Mouse (Mus musculus) liver, embryonic 16.5 days (tissue): ENCODE measurements around the gene Habp2. TPM values are rescaled to one million over a fixed set of nuclear protein-coding genes. Genes with fewer than 3 reads are reported as not detected.

Experiments used
- ATAC-seq: fragments of 200-750 bp; cut with Nextera tagmentation; 2 replicates; pipeline ENCODE4 v1.8.0; 2017; ENCODE audit warnings: low read depth, mild to moderate bottlenecking, moderate number of reproducible peaks, moderate library complexity
- H3K27ac ChIP-seq: fragments of 300-500 bp; sonication (generic); 2 replicates; pipeline ENCODE4 v1.5.1; 2014; ENCODE audit warnings: mild to moderate bottlenecking, low read length
- H3K27me3 ChIP-seq: fragments of 300-500 bp; sonication (generic); 2 replicates; pipeline ENCODE4 v1.6.1; 2014; ENCODE audit warnings: low read depth, low read length, mixed read lengths; ENCODE audit not compliant: control insufficient read depth, insufficient read depth
- H3K36me3 ChIP-seq: fragments of 300-500 bp; sonication (generic); 2 replicates; pipeline ENCODE4 v1.6.1; 2014; ENCODE audit warnings: mild to moderate bottlenecking; ENCODE audit not compliant: control insufficient read depth, insufficient read depth
- H3K4me1 ChIP-seq: fragments of 300-500 bp; sonication (generic); 2 replicates; pipeline ENCODE4 v1.6.1; 2014; ENCODE audit warnings: low read depth, low read length, mixed read lengths; ENCODE audit not compliant: control insufficient read depth
- H3K4me2 ChIP-seq: fragments of 300-500 bp; sonication (generic); 2 replicates; pipeline ENCODE4 v1.6.1; 2014; ENCODE audit warnings: low read depth, low read length, mixed read lengths
- H3K4me3 ChIP-seq: fragments of 300-500 bp; sonication (generic); 2 replicates; pipeline ENCODE4 v1.5.1; 2014; ENCODE audit warnings: low read depth, mild to moderate bottlenecking, low read length
- H3K9ac ChIP-seq: fragments of 300-500 bp; sonication (generic); 2 replicates; pipeline ENCODE4 v1.6.1; 2014; ENCODE audit warnings: low read depth, low read length
- H3K9me3 ChIP-seq: fragments of 300-500 bp; sonication (generic); replicated peaks from 2 replicates; pipeline ENCODE4 v1.6.1; 2016; ENCODE audit warnings: low read length; ENCODE audit not compliant: control insufficient read depth
- WGBS: fragments of 180-500 bp; shearing (Covaris S2); extraction: QIAGEN DNeasy Blood & Tissue Kit; methylation state at CpG from one replicate; pipeline ENCODE4 v1.1.7; 2014; ENCODE audit not compliant: insufficient replicate concordance; 5-methylcytosine and 5-hydroxymethylcytosine counted together
- polyA plus RNA-seq: library from polyadenylated mRNA; unstranded; fragments of >200 nt; fragmentation: Nextera tagmentation; extraction: Ambion mirVana; gene quantifications from 2 replicates; pipeline ENCODE4 v1.2.1, GENCODE M21; 2015

Gene Habp2
- polyA plus RNA-seq, 1 experiment from 2014 or later, result 78.4 TPM

DNA sequence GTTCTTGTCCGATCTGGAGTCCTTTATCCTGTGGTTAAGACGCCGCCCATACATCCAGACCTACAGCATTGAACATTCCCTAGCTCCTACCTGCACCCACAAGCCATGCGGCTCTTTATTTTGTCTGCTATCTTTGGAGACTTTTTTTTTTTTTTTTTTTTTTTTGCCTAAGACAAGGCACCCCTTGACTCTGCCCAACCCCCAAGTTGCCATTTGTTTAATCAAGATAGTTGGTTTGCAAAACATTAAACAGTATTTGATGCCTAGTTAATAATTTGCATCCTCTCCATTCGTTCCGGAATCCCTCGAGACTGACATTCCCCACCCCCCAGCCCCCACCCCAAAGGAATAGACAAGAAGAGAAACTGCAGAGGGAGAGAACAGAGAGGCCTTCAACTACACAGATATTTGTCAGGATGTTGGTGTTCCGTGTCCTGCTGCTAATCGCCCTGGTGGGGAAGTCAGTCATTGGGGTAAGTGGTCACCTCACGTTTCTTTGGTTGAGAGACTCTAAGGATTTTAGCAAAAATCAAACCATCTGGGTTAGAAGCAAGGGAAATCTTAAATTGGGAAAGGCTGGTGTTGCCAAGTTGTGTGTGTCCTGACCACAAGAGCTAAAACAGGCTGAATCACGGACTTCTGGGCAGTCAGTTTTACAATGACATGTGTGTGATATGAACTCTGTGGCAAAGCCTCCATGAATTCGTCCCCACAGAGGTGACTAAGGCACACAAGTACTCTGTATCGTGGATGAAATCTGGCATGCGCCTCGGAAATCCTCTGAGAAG, 837 bp downstream of the Habp2 start:
- ATAC-seq, result peak; percentile 24; the same call in 1 of the 2 replicates
- no peaks in the 10 kb centered on the region for H3K9me3 ChIP-seq
- peak overlapping the region; percentile 64 for H3K27ac ChIP-seq
- no peaks in the 10 kb centered on the region for H3K27me3 ChIP-seq
- H3K4me1 ChIP-seq, result no peaks in the 10 kb centered on the region; the same call in 1 of the 2 replicates
- H3K4me3 ChIP-seq, result peak overlapping the region; percentile 24
- H3K9ac ChIP-seq, result peak overlapping the region; percentile 11; the same call in 1 of the 2 replicates
- peak overlapping the region; percentile 49; the same call in 1 of the 2 replicates for H3K4me2 ChIP-seq
- no peaks in the 10 kb centered on the region for H3K36me3 ChIP-seq
- 47% methylated on average over 15 of the region's 15 CpGs for WGBS

DNA sequence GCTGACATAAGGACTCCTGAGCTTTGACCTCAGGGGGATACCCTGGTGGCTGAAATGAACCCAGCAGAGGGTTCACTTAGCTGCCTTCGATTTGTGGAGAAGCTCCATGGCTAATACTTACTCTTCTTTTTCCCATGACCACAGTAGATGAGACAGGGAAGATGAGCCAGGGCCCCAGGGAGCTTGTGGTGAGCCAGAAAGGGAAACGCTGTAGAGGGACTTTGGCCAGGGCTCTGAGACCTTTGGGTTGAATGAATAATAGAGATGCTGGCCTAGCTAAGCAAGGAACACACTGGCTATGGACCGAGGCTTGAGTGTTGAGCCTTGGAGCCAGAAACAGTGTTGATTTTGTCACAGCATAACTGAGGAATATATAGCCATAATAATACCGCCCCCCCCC, 1.5 kb downstream of the Habp2 start:
- peak overlapping the region; percentile 24 for H3K4me3 ChIP-seq
- no peaks in the 10 kb centered on the region for H3K9me3 ChIP-seq
- no peaks in the 10 kb centered on the region for H3K27me3 ChIP-seq
- H3K4me1 ChIP-seq, result no peaks in the 10 kb centered on the region; the same call in 1 of the 2 replicates
- no peaks in the 10 kb centered on the region for H3K36me3 ChIP-seq
- no peak; the same call in 1 of the 2 replicates for ATAC-seq
- H3K4me2 ChIP-seq, result peak overlapping the region; percentile 49
- peak overlapping the region; percentile 64 for H3K27ac ChIP-seq
- WGBS, result 36% methylated on average over 4 of the region's 4 CpGs
- H3K9ac ChIP-seq, result peak overlapping the region; percentile 6; the same call in 1 of the 2 replicates

- 66% methylated on average over 8 of the region's 8 CpGs for WGBS
- peak overlapping the region; percentile 49 for H3K4me2 ChIP-seq
- peak overlapping the region; percentile 24 for H3K4me3 ChIP-seq
- H3K27me3 ChIP-seq, result no peaks in the 10 kb centered on the region
- no peaks in the 10 kb centered on the region for H3K36me3 ChIP-seq
- no peak overlapping the region for H3K9ac ChIP-seq
- ATAC-seq, result no peak
- no peaks in the 10 kb centered on the region; the same call in 1 of the 2 replicates for H3K4me1 ChIP-seq
- no peak overlapping the region for H3K27ac ChIP-seq
- H3K9me3 ChIP-seq, result no peaks in the 10 kb centered on the region
Measured at GRCm38 (mm10) chr19:56289642-56290041, 2.7 kb downstream of the Habp2 start.

GRCm38 (mm10) chr19:56291898-56292297, 5.0 kb downstream of the Habp2 start:
- Histone ChIP-seq H3K4me2 (no peak overlapping the region), H3K9ac (no peak overlapping the region), H3K4me3 (no peak overlapping the region), H3K9me3 (no peaks in the 10 kb centered on the region), H3K27me3 (no peaks in the 10 kb centered on the region), H3K36me3 (no peaks in the 10 kb centered on the region), H3K27ac (no peak overlapping the region), H3K4me1 (peaks cover 3% of the 10 kb centered on the region; the same call in 1 of the 2 replicates)
- no peak for ATAC-seq
- 33% methylated on average over 6 of the region's 6 CpGs for WGBS

DNA sequence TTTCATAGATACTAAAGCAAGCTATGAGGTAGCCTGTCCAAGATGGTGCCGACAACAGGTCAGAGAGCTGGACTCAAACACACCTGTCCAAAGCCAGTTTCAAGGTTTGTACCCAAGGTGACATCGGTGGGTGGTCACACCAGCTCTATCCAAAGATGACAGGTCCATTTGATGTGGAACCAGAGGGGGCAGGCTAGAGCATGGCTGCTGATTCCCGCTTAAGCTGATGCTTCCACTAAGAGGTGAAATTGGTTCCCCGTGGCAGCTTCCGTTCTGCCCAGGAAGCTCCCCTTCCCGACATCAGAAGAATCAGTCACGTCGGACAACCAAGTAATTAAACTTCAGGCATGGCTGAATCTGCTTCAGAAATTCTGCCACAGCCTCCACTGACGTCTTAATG, 5.4 kb downstream of the Habp2 start:
- Histone ChIP-seq H3K27ac (no peak overlapping the region), H3K4me3 (no peak overlapping the region), H3K4me2 (no peak overlapping the region), H3K36me3 (no peaks in the 10 kb centered on the region), H3K9ac (no peak overlapping the region), H3K9me3 (no peaks in the 10 kb centered on the region), H3K27me3 (no peaks in the 10 kb centered on the region), H3K4me1 (peaks cover 3% of the 10 kb centered on the region; the same call in 1 of the 2 replicates)
- WGBS, result 52% methylated on average over 9 of the region's 9 CpGs
- ATAC-seq, result no peak

DNA sequence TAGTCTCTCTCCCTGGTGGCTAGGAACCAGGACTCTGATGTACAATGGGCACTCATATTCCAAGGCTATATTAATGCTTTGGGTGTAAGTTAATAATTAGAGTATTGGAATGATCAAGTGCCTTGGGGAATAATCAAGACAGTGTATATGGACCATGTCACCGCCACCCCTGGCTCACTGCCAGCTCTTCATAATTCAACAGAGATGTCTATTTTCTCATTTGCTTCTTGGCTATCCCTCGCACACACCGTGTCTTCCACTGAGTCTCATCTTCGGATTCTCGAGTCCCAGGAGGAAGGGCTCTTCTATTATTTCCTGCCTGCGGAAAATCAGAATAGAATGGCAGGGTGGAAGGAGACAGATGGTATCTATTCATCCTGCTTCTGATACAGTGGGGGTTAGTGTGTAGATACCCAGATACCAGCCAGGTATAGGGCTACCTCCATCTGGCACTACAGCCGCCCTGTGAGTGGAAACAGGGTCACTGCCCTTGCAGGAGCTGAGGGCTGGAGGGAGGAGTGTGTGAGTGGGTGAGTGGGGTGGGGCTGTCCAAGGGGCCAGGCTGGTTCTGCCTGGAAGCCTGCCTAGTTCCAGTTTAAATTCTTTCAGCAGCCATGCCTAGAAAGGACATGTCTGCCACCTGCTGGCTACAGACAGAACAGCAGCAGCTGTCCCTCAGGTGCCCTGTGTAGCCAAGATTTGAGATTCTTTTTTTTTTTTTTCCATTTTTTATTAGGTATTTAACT, 7.9 kb downstream of the Habp2 start:
- H3K27ac ChIP-seq, result no peak overlapping the region
- no peaks in the 10 kb centered on the region for H3K27me3 ChIP-seq
- no peaks in the 10 kb centered on the region for H3K9me3 ChIP-seq
- no peak overlapping the region for H3K9ac ChIP-seq
- no peak overlapping the region for H3K4me3 ChIP-seq
- H3K36me3 ChIP-seq, result no peaks in the 10 kb centered on the region
- H3K4me2 ChIP-seq, result no peak overlapping the region
- WGBS, result 52% methylated on average over 7 of the region's 7 CpGs
- ATAC-seq, result peak; percentile 71
- peaks cover 3% of the 10 kb centered on the region; the same call in 1 of the 2 replicates for H3K4me1 ChIP-seq

DNA sequence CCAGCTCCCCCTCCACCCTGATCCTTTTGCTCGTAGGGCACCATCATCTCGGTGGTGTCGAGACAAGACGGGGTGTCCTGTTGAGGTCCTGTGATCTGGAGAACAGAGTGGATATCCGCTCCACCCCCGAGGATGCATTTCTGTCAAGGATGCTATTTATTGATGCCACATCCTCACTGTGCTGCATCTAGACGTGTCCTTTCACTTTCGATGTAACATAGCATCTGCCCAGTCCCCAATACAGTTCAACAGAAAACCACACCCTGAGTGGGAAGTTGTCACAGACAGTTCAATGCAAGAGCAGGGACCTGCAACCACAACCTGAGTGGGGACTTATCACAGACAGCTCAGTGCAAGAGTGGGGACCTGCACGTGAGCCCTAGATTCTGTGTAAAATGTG, 9.7 kb downstream of the Habp2 start:
- Histone ChIP-seq H3K9me3 (no peaks in the 10 kb centered on the region), H3K27ac (no peak overlapping the region), H3K36me3 (no peaks in the 10 kb centered on the region), H3K27me3 (no peaks in the 10 kb centered on the region), H3K4me3 (no peak overlapping the region), H3K4me2 (no peak overlapping the region), H3K4me1 (peaks cover 3% of the 10 kb centered on the region; the same call in 1 of the 2 replicates), H3K9ac (no peak overlapping the region)
- 59% methylated on average over 9 of the region's 9 CpGs for WGBS
- ATAC-seq, result no peak

GRCm38 (mm10) chr19:56297264-56297663, 10.3 kb downstream of the Habp2 start:
- H3K4me2 ChIP-seq, result no peak overlapping the region
- 60% methylated on average over 3 of the region's 3 CpGs for WGBS
- H3K9ac ChIP-seq, result no peak overlapping the region
- no peak overlapping the region for H3K27ac ChIP-seq
- H3K36me3 ChIP-seq, result no peaks in the 10 kb centered on the region
- no peak for ATAC-seq
- H3K4me1 ChIP-seq, result peaks cover 3% of the 10 kb centered on the region; the same call in 1 of the 2 replicates
- H3K4me3 ChIP-seq, result no peak overlapping the region
- no peaks in the 10 kb centered on the region for H3K9me3 ChIP-seq
- H3K27me3 ChIP-seq, result no peaks in the 10 kb centered on the region

- no peaks in the 10 kb centered on the region for H3K9me3 ChIP-seq
- WGBS, result 68% methylated on average over 11 of the region's 11 CpGs
- H3K36me3 ChIP-seq, result no peaks in the 10 kb centered on the region
- H3K27me3 ChIP-seq, result no peaks in the 10 kb centered on the region
- H3K4me2 ChIP-seq, result no peak overlapping the region
- H3K4me3 ChIP-seq, result no peak overlapping the region
- no peak for ATAC-seq
- H3K4me1 ChIP-seq, result no peaks in the 10 kb centered on the region
- no peak overlapping the region for H3K27ac ChIP-seq
- no peak overlapping the region for H3K9ac ChIP-seq
Measured at GRCm38 (mm10) chr19:56300835-56301234, 13.9 kb downstream of the Habp2 start.
